Mouse (Mus musculus) CH12.LX (cell line): ENCODE results near the gene Sgms1.

Experiments used
- BHLHE40 ChIP-seq: IDR thresholded peaks from 2 replicates; pipeline ENCODE4 v1.6.1; 2011; ENCODE audit warnings: mild to moderate bottlenecking, low read depth, low read length, improper control_type of control experiment
- CHD2 ChIP-seq: IDR thresholded peaks from 2 replicates; pipeline ENCODE4 v1.6.1; 2011; ENCODE audit warnings: low read length, improper control_type of control experiment
- CTCF ChIP-seq, 2 experiments: IDR thresholded peaks in 1 of 2; conservative IDR thresholded peaks in 1 of 2; 2 replicates each; pipeline ENCODE4 v1.5.1; 2011 to 2012; ENCODE audit warnings: low read depth in 2 of 2, low read length in 2 of 2, improper control_type of control experiment in 1 of 2, inconsistent platforms in 1 of 2, mild to moderate bottlenecking in 1 of 2, moderate library complexity in 1 of 2
- EP300 ChIP-seq: IDR thresholded peaks from 2 replicates; pipeline ENCODE4 v1.6.1; 2011; ENCODE audit warnings: low read length, improper control_type of control experiment
- JUND ChIP-seq: conservative IDR thresholded peaks from 2 replicates; pipeline ENCODE4 v1.6.1; 2011; ENCODE audit warnings: low read depth, low read length, improper control_type of control experiment
- KAT2A ChIP-seq: IDR thresholded peaks from 2 replicates; pipeline ENCODE4 v1.6.1; 2012; ENCODE audit warnings: low read length, improper control_type of control experiment, inconsistent platforms; ENCODE audit not compliant: insufficient replicate concordance
- MAX ChIP-seq: IDR thresholded peaks from 2 replicates; pipeline ENCODE4 v1.6.1; 2011; ENCODE audit warnings: low read length, improper control_type of control experiment
- MYC ChIP-seq: IDR thresholded peaks from 2 replicates; pipeline ENCODE4 v1.6.1; 2011; ENCODE audit warnings: low read depth, mild to moderate bottlenecking, improper control_type of control experiment, low read length
- POLR2A ChIP-seq: IDR thresholded peaks from 2 replicates; pipeline ENCODE4 v1.6.1; 2011; ENCODE audit warnings: low read depth, mild to moderate bottlenecking, improper control_type of control experiment, low read length
- RAD21 ChIP-seq: IDR thresholded peaks from 2 replicates; pipeline ENCODE4 v1.6.1; 2011; ENCODE audit warnings: low read depth, mild to moderate bottlenecking, low read length, improper control_type of control experiment, moderate library complexity
- SIN3A ChIP-seq: IDR thresholded peaks from 2 replicates; pipeline ENCODE4 v1.6.1; 2012; ENCODE audit warnings: low read length, improper control_type of control experiment, inconsistent platforms
- TCF12 ChIP-seq: IDR thresholded peaks from 2 replicates; pipeline ENCODE4 v1.6.1; 2014; ENCODE audit warnings: low read depth, mild to moderate bottlenecking, inconsistent platforms, low read length, improper control_type of control experiment
- ZC3H11A ChIP-seq: IDR thresholded peaks from 2 replicates; pipeline ENCODE4 v1.6.1; 2012; ENCODE audit warnings: low read depth, mild to moderate bottlenecking, inconsistent platforms, low read length, improper control_type of control experiment
- ZMIZ1 ChIP-seq: IDR thresholded peaks from 2 replicates; pipeline ENCODE4 v1.6.1; 2012; ENCODE audit warnings: low read depth, mild to moderate bottlenecking, inconsistent platforms, low read length, improper control_type of control experiment

DNA sequence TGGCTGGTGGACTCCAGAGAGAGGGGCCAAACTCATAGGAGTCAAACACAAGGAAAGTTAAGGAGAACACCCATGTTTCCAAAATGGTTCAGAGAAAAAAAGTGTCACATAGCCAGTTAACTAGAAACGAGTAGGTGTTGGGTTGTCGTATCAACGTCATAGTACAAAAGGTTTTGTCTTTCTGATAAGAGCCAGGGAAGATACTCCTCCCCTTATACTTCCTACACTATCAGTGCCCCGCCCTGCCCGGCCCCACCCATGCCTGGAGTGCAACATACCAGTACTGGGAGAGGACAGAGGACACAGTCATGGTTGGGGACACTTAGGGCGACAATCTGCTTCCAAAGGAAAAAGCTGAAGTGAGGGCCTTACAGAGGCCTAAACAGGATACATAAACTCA, 232.5 kb downstream of the Sgms1 start:
- TF ChIP-seq CHD2 (no peak), TCF12 (no peak), RAD21 (no peak), KAT2A (no peak), EP300 (no peak), SIN3A (no peak), ZC3H11A (no peak), CTCF (conservative IDR thresholded peaks at IDR 0.05 in 1 of 2, IDR thresholded peaks at IDR 0.05 in 1 of 2; ENCODE audit: low read depth in 2 of 2, low read length in 2 of 2) (no peak), ZMIZ1 (no peak), POLR2A (no peak), JUND (no peak), BHLHE40 (no peak), MAX (no peak), MYC (no peak)
